Mouse (Mus musculus) liver, adult 2 months (tissue): ENCODE data around the gene Arl11. TPM values are rescaled to one million over a fixed set of nuclear protein-coding genes. Genes with fewer than 3 reads are reported as not detected.

ENCODE experiments used
- DNase-seq: peaks from one replicate; pipeline ENCODE4 v3.0.0-alpha.2; 2011; ENCODE audit warnings: low read depth, low spot score; ENCODE audit errors: extremely low read depth
- H3K27ac ChIP-seq: fragments of 200-500 bp; replicated peaks from 2 replicates; pipeline ENCODE4 v1.5.1; 2012; ENCODE audit warnings: low read depth, mild to moderate bottlenecking, control low read depth, inconsistent platforms, low read length; ENCODE audit not compliant: insufficient read depth
- H3K27me3 ChIP-seq: fragments of 200-500 bp; 2 replicates; pipeline ENCODE4 v1.6.1; 2012; ENCODE audit warnings: mild to moderate bottlenecking, moderate library complexity, low read length, inconsistent platforms; ENCODE audit not compliant: control insufficient read depth, insufficient read depth
- H3K36me3 ChIP-seq: fragments of 200-500 bp; 2 replicates; pipeline ENCODE4 v1.6.1; 2012; ENCODE audit warnings: low read length, inconsistent platforms; ENCODE audit not compliant: control insufficient read depth, insufficient read depth
- H3K4me1 ChIP-seq: fragments of 200-500 bp; 2 replicates; pipeline ENCODE4 v1.6.1; 2011; ENCODE audit warnings: low read length; ENCODE audit not compliant: control insufficient read depth, insufficient read depth
- H3K4me3 ChIP-seq: fragments of 200-500 bp; 2 replicates; pipeline ENCODE4 v1.5.1; 2011; ENCODE audit warnings: low read depth, mild to moderate bottlenecking, control low read depth, low read length, moderate library complexity; ENCODE audit not compliant: insufficient read depth
- H3K79me2 ChIP-seq: fragments of 200-500 bp; 2 replicates; pipeline ENCODE4 v1.6.1; 2012; ENCODE audit warnings: inconsistent platforms, mild to moderate bottlenecking, low read length, moderate library complexity; ENCODE audit not compliant: control insufficient read depth, insufficient read depth
- H3K9ac ChIP-seq: fragments of 200-500 bp; 2 replicates; pipeline ENCODE4 v1.6.1; 2012; ENCODE audit warnings: low read depth, mild to moderate bottlenecking, control low read depth, inconsistent platforms, low read length
- CTCF ChIP-seq: fragments of 200-500 bp; IDR thresholded peaks from 2 replicates; pipeline ENCODE4 v1.5.1; 2011; ENCODE audit warnings: low read depth, low read length, control low read depth
- POLR2A ChIP-seq: fragments of 200-500 bp; IDR thresholded peaks from 2 replicates; pipeline ENCODE4 v1.6.1; 2011; ENCODE audit warnings: low read length, control low read depth; ENCODE audit not compliant: insufficient read depth; ENCODE audit errors: extremely low read depth
- WGBS: fragments of 180-500 bp; shearing (Covaris S2); methylation state at CpG from one replicate; pipeline ENCODE4 v1.1.7; 2018; 5-methylcytosine and 5-hydroxymethylcytosine counted together
- polyA plus RNA-seq: library from polyadenylated mRNA; depleted of rRNA; stranded (reverse); fragments of >200 nt; gene quantifications from 2 replicates; pipeline ENCODE4 v1.2.3, GENCODE M21; 2012
- total RNA-seq: library from RNA; depleted of rRNA; stranded (reverse); fragments of >200 nt; gene quantifications from 2 replicates; pipeline ENCODE4 v1.2.3, GENCODE M21; 2014

Arl11 gene
- total and polyA plus RNA-seq, 2 experiments: 0.28 to 0.37 TPM

DNA sequence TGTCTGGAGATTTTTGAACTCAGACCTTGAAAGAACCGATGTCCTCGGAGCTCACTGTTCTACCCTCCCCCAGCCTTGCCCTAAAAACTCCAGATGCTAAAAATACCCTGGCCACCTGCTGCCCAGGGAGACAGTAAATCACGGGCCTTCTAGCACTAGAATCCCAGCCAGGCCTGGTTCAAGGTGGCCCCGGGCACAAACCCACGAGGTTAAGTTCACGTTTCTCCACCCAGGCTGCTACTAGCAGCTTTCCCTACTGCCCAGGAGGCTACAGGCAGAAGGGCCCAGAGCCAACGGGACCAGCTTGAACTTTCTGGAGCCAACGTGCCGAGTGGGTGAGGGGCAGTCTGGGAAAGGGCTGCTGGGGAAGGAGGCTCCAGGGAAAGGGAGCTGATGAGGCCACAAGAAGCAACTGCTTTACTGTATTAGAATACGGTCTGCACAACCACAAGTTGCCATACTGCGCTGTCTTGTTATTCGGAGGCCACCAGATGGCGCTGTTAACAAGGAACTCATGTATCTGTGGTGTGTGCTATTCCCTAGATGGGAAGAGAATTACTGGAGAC lies 21.5 kb downstream of the Arl11 start:
- Histone ChIP-seq H3K79me2 (no peaks in the 10 kb centered on the region), H3K27ac (no peak overlapping the region), H3K4me3 (no peak overlapping the region), H3K27me3 (no peaks in the 10 kb centered on the region), H3K36me3 (no peaks in the 10 kb centered on the region; the same call in 1 of the 2 replicates), H3K9ac (peak overlapping the region; percentile 32; the same call in 1 of the 2 replicates), H3K4me1 (peaks cover 2% of the 10 kb centered on the region; the same call in 1 of the 2 replicates)
- TF ChIP-seq CTCF (peak; percentile 69), POLR2A (no peak)
- peak; percentile 80 for DNase-seq
- WGBS: 11% methylated on average over 13 of the region's 13 CpGs

DNA sequence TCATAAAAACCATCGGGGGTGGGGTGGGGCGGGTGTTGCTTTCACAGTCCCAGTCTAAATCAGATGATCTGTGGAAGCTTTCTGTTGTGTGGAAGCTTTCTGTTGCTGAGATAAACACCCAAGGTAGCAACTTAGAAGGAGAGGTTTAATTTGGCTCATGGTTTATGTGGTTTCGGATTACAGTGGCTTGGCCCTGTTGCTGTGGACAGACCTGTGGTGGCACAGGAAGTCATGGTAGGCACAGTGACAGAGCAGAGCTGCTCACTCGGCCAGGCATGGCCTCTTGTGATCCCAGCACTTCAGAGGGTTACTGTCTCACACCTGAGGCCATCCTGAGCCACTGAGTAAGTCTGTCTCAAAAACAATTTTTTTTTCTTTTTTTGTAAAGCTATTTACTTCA lies 29.8 kb downstream of the Arl11 start:
- no peak overlapping the region for H3K27ac ChIP-seq
- no peak overlapping the region for H3K9ac ChIP-seq
- H3K27me3 ChIP-seq: no peaks in the 10 kb centered on the region
- H3K4me1 ChIP-seq: no peaks in the 10 kb centered on the region
- 83% methylated on average over 4 of the region's 4 CpGs for WGBS
- no peak for DNase-seq
- TF ChIP-seq CTCF (no peak), POLR2A (no peak)
- H3K4me3 ChIP-seq: no peak overlapping the region
- H3K79me2 ChIP-seq: no peaks in the 10 kb centered on the region
- H3K36me3 ChIP-seq: peaks cover 13% of the 10 kb centered on the region; the same call in 1 of the 2 replicates

GRCm38 (mm10) chr14:61344590-61344989 lies 35.0 kb downstream of the Arl11 start:
- TF ChIP-seq CTCF (no peak), POLR2A (no peak)
- Histone ChIP-seq H3K27ac (no peak overlapping the region), H3K79me2 (peaks cover 9% of the 10 kb centered on the region; the same call in 1 of the 2 replicates), H3K4me1 (no peaks in the 10 kb centered on the region), H3K27me3 (no peaks in the 10 kb centered on the region), H3K4me3 (no peak overlapping the region), H3K9ac (no peak overlapping the region), H3K36me3 (peaks cover 13% of the 10 kb centered on the region; the same call in 1 of the 2 replicates)
- WGBS: 57% methylated on average over 5 of the region's 5 CpGs
- no peak for DNase-seq

GRCm38 (mm10) chr14:61346827-61347698 lies 37.5 kb downstream of the Arl11 start:
- no peaks in the 10 kb centered on the region for H3K27me3 ChIP-seq
- no peak overlapping the region for H3K27ac ChIP-seq
- H3K36me3 ChIP-seq: peaks cover 2% of the 10 kb centered on the region; the same call in 1 of the 2 replicates
- H3K79me2 ChIP-seq: peaks cover 14% of the 10 kb centered on the region; the same call in 1 of the 2 replicates
- H3K4me1 ChIP-seq: peaks cover 10% of the 10 kb centered on the region
- no peak overlapping the region for H3K9ac ChIP-seq
- DNase-seq: no peak
- TF ChIP-seq POLR2A (no peak), CTCF (peak; percentile 68)
- WGBS: 88% methylated on average over 10 of the region's 10 CpGs
- H3K4me3 ChIP-seq: no peak overlapping the region

- H3K36me3 ChIP-seq: no peaks in the 10 kb centered on the region; the same call in 1 of the 2 replicates
- H3K27ac ChIP-seq: 0 out of 2 replicates have a peak overlapping the region, but pooled peaks have one; percentile 30
- 64% methylated on average over 4 of the region's 4 CpGs for WGBS
- TF ChIP-seq POLR2A (no peak), CTCF (no peak)
- H3K4me1 ChIP-seq: peaks cover 16% of the 10 kb centered on the region
- peaks cover 14% of the 10 kb centered on the region; the same call in 1 of the 2 replicates for H3K79me2 ChIP-seq
- no peak overlapping the region for H3K4me3 ChIP-seq
- DNase-seq: peak; percentile 84
- no peaks in the 10 kb centered on the region for H3K27me3 ChIP-seq
- H3K9ac ChIP-seq: no peak overlapping the region
These were observed 40.3 kb downstream of the Arl11 start for GRCm38 (mm10) chr14:61349876-61350275.
